Mouse (Mus musculus) mouse embryonic stem cell (cell line): ENCODE data around the gene Gm10720.
"Not testable (repeated sequence)": the region's sequence is repeated elsewhere in the genome, so short reads cannot be mapped to it uniquely, and the experiment has no call there.

Source experiments
- in situ Hi-C, 2 experiments: fragments of 300-500 bp; cut with MboI; formaldehyde crosslinking; loops; 1 replicate in 1 of 2; 3 replicates in 1 of 2; pipeline ENCODE4 v1.14.3; 2019 to 2020; ENCODE audit warnings: low sequenced_read_pairs in 2 of 2, low pct_unique_long_range_greater_than_20kb in 1 of 2, mixed read lengths in 1 of 2; ENCODE audit not compliant: unreplicated experiment in 1 of 2

The Gm10720 gene

DNA sequence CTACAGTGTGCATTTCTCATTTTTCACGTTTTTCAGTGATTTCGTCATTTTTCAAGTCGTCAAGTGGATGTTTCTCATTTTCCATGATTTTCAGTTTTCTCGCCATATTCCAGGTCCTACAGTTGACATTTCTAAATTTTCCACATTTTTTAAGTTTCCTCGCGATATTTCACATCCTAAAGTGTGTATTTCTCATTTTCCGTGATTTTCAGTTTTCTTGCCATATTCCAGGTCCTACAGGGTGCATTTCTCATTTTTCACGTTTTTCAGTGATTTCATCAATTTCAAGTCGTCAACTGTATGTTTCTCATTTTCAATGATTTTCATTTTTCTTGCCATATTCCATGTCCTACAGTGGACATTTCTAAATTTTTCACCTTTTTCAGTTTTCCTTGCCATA is at the start of gene Gm10720:
Gene Gm10720, plus strand, starts transcription at position 301 of the 400 bp plus-strand sequence.
- in situ Hi-C loops, result not testable (repeated sequence)

DNA sequence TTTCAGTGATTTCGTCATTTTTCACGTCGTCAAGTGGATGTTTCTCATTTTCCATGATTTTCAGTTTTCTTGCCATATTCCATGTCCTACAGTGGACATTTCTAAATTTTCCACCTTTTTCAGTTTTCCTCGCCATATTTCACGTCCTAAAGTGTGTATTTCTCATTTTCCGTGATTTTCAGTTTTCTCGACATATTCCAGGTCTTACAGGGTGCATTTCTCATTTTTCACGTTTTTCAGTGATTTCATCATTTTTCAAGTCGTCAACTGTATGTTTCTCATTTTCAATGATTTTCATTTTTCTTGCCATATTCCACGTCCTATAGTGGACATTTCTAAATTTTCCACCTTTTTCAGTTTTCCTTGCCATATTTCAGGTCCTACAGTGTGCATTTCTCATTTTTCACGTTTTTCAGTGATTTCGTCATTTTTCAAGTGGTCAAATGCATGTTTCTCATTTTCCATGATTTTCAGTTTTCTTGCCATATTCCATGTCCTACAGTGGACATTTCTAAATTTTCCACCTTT is 14.9 kb upstream of the Gm10720 start, which contains the start of gene Gm10722:
Gene Gm10722, plus strand, starts transcription at position 478 of the 528 bp plus-strand sequence.
- in situ Hi-C loops, result not testable (repeated sequence)

DNA sequence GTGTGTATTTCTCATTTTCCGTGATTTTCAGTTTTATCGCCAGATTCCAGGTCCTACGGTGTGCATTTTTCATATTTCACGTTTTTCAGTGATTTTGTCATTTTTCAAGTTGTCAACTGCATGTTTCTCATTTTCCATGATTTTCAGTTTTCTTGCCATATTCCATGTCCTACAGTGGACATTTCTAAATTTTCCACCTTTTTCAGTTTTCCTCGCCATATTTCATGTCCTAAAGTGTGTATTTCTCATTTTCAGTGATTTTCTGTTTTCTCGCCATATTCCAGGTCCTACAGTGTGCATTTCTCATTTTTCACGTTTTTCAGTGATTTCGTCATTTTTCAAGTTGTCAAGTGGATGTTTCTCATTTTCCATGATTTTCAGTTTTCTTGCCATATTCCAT is 14.4 kb upstream of the Gm10720 start:
- in situ Hi-C loops, result not testable (repeated sequence)

DNA sequence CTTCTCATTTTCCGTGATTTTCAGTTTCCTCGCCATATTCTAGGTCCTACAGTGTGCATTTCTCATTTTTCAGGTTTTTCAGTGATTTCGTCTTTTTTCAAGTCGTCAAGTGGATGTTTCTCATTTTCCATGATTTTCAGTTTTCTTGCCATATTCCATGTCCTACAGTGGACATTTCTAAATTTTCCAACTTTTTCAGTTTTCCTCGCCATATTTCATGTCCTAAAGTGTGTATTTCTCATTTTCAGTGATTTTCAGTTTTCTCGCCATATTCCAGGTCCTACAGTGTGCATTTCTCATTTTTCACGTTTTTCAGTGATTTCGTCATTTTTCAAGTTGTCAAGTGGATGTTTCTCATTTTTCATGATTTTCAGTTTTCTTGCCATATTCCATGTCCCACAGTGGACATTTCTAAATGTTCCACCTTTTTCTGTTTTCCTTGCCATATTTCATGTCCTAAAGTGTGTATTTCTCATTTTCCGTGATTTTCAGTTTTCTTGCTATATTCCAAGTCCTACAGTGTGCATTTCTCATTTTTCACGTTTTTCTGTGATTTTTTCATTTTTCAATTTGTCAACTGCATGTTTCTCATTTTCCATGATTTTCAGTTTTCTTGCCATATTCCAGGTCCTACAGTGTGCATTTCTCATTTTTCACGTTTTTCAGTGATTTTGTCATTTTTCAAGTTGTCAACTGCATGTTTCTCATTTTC is 13.3 kb upstream of the Gm10720 start:
- in situ Hi-C loops, result not testable (repeated sequence)

- in situ Hi-C loops, result not testable (repeated sequence)
Measured at GRCm38 (mm10) chr9:3002794-3003396, 12.6 kb upstream of the Gm10720 start, which contains the start of gene Gm11168. Gene Gm11168, plus strand, starts transcription at chr9:3003346.

DNA sequence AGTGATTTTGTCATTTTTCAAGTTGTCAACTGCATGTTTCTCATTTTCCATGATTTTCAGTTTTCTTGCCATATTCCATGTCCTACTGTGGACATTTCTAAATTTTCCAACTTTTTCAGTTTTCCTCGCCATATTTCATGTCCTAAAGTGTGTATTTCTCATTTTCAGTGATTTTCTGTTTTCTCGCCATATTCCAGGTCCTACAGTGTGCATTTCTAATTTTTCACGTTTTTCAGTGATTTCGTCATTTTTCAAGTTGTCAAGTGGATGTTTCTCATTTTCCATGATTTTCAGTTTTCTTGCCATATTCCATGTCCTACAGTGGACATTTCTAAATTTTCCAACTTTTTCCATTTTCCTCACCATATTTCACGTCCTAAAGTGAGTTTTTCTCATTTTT is 9.3 kb upstream of the Gm10720 start:
- in situ Hi-C loops, result not testable (repeated sequence)

DNA sequence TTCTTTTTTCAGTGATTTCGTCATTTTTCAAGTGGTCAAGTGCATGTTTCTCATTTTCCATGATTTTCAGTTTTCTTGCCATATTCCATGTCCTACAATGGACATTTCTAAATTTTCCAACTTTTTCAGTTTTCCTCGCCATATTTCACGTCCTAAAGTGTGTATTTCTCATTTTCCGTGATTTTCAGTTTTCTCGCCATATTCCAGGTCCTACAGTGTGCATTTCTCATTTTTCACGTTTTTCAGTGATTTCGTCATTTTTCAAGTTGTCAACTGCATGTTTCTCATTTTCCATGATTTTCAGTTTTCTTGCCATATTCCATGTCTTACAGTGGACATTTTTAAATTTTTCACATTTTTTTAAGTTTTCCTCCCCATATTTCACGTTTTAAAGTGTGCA is 8.8 kb upstream of the Gm10720 start:
- in situ Hi-C loops, result not testable (repeated sequence)

- in situ Hi-C loops, result not testable (repeated sequence)
Measured at GRCm38 (mm10) chr9:3007272-3007671, 8.2 kb upstream of the Gm10720 start.

DNA sequence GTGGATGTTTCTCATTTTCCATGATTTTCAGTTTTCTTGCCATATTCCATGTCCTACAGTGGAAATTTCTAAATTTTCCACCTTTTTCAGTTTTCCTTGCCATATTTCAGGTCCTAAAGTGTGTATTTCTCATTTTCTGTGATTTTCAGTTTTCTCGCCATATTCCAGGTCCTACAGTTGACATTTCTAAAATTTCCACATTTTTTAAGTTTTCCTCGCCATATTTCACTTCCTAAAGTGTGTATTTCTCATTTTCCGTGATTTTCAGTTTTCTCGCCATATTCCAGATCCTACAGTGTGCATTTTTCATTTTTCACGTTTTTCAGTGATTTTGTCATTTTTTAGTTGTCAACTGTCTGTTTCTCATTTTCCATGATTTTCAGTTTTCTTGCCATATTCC is 6.1 kb upstream of the Gm10720 start:
- in situ Hi-C loops, result not testable (repeated sequence)

DNA sequence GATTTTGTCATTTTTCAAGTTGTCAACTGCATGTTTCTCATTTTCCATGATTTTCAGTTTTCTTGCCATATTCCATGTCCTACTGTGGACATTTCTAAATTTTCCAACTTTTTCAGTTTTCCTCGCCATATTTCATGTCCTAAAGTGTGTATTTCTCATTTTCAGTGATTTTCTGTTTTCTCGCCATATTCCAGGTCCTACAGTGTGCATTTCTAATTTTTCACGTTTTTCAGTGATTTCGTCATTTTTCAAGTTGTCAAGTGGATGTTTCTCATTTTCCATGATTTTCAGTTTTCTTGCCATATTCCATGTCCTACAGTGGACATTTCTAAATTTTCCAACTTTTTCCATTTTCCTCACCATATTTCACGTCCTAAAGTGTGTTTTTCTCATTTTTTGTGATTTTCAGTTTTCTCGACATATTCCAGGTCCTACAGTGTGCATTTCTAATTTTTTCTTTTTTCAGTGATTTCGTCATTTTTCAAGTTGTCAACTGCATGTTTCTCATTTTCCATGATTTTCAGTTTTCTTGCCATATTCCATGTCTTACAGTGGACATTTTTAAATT is 3.3 kb upstream of the Gm10720 start:
- in situ Hi-C loops, result not testable (repeated sequence)

- in situ Hi-C loops, result not testable (repeated sequence)
Measured at GRCm38 (mm10) chr9:3012733-3013279, 2.6 kb upstream of the Gm10720 start, which contains the start of gene Gm10721. Gene Gm10721, plus strand, starts transcription at chr9:3013140.

- in situ Hi-C loops, result not testable (repeated sequence)
Measured at GRCm38 (mm10) chr9:3015896-3016295, 442 bp downstream of the Gm10720 start.

- in situ Hi-C loops, result not testable (repeated sequence)
Measured at GRCm38 (mm10) chr9:3017108-3017507, 1.7 kb downstream of the Gm10720 start, which contains the start of gene Gm10719. Gene Gm10719, plus strand, starts transcription at chr9:3017408.

DNA sequence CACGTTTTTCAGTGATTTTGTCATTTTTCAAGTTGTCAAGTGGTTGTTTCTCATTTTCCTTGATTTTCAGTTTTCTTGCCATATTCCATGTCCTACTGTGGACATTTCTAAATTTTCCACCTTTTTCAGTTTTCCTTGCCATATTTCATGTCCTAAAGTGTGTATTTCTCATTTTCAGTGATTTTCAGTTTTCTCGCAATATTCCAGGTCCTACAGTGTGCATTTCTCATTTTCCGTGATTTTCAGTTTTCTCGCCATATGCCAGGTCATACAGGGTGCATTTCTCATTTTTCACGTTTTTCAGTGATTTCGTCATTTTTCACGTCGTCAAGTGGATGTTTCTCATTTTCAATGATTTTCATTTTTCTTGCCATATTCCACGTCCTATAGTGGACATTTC is 3.5 kb downstream of the Gm10720 start:
- in situ Hi-C loops, result not testable (repeated sequence)

DNA sequence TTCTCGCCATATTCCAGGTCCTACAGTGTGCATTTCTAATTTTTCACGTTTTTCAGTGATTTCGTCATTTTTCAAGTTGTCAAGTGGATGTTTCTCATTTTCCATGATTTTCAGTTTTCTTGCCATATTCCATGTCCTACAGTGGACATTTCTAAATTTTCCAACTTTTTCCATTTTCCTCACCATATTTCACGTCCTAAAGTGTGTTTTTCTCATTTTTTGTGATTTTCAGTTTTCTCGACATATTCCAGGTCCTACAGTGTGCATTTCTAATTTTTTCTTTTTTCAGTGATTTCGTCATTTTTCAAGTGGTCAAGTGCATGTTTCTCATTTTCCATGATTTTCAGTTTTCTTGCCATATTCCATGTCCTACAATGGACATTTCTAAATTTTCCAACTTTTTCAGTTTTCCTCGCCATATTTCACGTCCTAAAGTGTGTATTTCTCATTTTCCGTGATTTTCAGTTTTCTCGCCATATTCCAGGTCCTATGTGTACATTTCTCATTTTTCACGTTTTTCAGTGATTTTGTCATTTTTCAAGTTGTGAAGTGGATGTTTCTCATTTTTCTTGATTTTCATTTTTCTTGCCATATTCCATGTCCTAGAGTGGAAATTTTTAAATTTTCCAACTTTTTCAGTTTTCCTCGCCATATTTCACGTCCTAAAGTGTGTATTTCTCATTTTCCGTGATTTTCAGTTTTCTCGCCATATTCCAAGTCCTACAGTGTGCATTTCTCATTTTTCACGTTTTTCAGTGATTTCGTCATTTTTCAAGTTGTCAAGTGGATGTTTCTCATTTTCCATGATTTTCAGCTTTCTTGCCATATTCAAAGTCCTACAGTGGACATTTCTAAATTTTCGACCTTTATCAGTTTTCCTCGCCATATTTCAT is 4.6 kb downstream of the Gm10720 start:
- in situ Hi-C loops, result not testable (repeated sequence)

GRCm38 (mm10) chr9:3022316-3023008 is 7.0 kb downstream of the Gm10720 start:
- in situ Hi-C loops, result not testable (repeated sequence)

GRCm38 (mm10) chr9:3023312-3023984 is 8.0 kb downstream of the Gm10720 start, which contains the start of gene Gm10718:
Gene Gm10718, plus strand, starts transcription at chr9:3023547.
- in situ Hi-C loops, result not testable (repeated sequence)
